11 mouse cellular contexts compared by ENCODE assay signal in genomic region chr5:106318246-106318645, GRCm38 (mm10).
"Had no signal": no experiment of that assay in that cellular context is flagged by ENCODE, and none has a peak within 500 bp of the region (broad histone marks: within the 10 kb centered on the region; RNA-seq: fewer than 3 reads in every experiment).

No protein-coding gene starts in this region.

- H3K4me1 ChIP-seq: intestine, embryonic 15.5 days; limb, embryonic 12.5 days; lung, embryonic 15.5 days; stomach, embryonic 15.5 days had no signal

- H3K36me3 ChIP-seq: intestine, embryonic 15.5 days; limb, embryonic 12.5 days; lung, embryonic 15.5 days; stomach, embryonic 15.5 days had no signal

- H3K4me2 ChIP-seq: hindbrain, embryonic 14.5 days; intestine, embryonic 15.5 days; limb, embryonic 12.5 days; lung, embryonic 15.5 days; stomach, embryonic 15.5 days had no signal

- H3K9me3 ChIP-seq: intestine, embryonic 15.5 days; limb, embryonic 12.5 days; lung, embryonic 15.5 days; stomach, embryonic 15.5 days had no signal

- H3K4me3 ChIP-seq: intestine, embryonic 15.5 days; layer of hippocampus, adult 2 months; limb, embryonic 12.5 days; lung, embryonic 15.5 days; stomach, embryonic 15.5 days had no signal

- H3K27me3 ChIP-seq: intestine, embryonic 15.5 days; limb, embryonic 12.5 days; lung, embryonic 15.5 days; stomach, embryonic 15.5 days had no signal

- ATAC-seq: intestine, embryonic 15.5 days; midbrain, embryonic 16.5 days had no signal

- H3K27ac ChIP-seq: hindbrain, embryonic 14.5 days; intestine, embryonic 15.5 days; layer of hippocampus, adult 2 months; limb, embryonic 12.5 days; lung, embryonic 15.5 days; stomach, embryonic 15.5 days had no signal

- H3K9ac ChIP-seq: hindbrain, embryonic 14.5 days; intestine, embryonic 15.5 days; limb, embryonic 12.5 days; lung, embryonic 15.5 days; stomach, embryonic 15.5 days had no signal

- DNase-seq: liver; right cerebral cortex, postnatal 14 days; thymus, adult 2 months; thymus, postnatal 25 days had no signal
